Mouse (Mus musculus): ENCODE measurements around the gene Fezf1. TPM values are rescaled to one million over a fixed set of nuclear protein-coding genes. Genes with fewer than 3 reads are reported as not detected.

Gene Fezf1
- polyA plus RNA-seq, 1 experiment from 2014 or later = not detected

GRCm38 (mm10) chr6:23254644-23255043, 6.5 kb upstream of the Fezf1 start:
- Histone ChIP-seq H3K4me3 (replicated peaks) (no peak overlapping the region), H3K4me2 (replicated peaks) (no peak overlapping the region), H3K27me3 (replicated peaks) (peaks cover 76% of the 10 kb centered on the region), H3K9me3 (no peaks in the 10 kb centered on the region), H3K4me1 (replicated peaks) (no peaks in the 10 kb centered on the region), H3K36me3 (no peaks in the 10 kb centered on the region), H3K27ac (no peak overlapping the region), H3K9ac (no peak overlapping the region)
- 3% methylated on average over 11 of the region's 11 CpGs for WGBS
- no peak for ATAC-seq

DNA sequence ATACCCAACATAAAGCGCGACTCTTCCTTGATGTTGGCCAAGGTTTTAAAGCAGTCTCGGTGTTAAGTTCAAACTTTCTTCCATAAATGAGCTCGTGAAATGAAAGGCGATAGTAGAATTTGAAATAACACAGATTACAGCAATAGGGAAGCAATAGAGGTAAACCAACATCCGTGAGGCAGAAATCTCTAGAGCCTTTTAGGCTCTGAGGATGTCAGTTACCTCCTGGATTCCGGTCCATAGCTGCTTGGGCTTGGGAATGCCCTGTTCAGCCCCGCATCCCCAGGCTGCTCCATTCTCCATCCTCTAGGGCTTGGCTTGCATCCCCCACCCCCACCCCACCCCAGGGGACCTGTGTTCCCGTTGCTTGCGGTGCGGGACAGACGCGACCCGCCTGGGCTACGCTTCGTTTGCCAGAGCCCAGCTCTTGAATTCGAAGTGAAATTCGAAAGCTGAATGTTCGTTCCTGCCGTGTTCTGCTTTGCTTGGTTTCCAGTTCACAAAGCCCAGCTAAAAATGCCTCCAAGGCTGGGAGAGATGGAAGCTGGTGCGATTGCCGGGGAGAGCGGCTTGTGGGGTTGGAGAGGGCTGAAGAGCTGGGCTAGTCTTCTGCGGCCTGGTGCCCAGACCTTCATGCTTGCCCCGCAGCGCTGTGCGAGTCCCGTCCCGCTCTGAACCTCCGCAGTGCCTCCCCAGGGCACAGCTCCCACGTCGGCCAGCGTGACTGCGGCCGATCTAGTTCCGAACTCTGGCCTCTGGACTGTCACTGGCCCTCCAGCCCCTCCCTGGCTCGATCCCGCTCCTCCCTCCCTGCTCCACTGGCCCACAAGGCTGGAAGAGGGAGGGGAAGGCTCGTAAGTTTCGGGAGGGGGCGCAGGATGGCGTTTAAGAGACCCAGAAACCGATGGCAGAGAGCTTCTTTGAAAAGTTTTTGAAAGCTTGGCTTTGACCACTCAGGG, 5.5 kb upstream of the Fezf1 start:
- Histone ChIP-seq H3K27me3 (replicated peaks) (peaks cover 75% of the 10 kb centered on the region), H3K9me3 (no peaks in the 10 kb centered on the region), H3K4me1 (replicated peaks) (0 out of 2 replicates have a peak, but pooled peaks cover 4% of the 10 kb centered on the region), H3K9ac (no peak overlapping the region), H3K4me2 (replicated peaks) (no peak overlapping the region), H3K27ac (no peak overlapping the region), H3K36me3 (no peaks in the 10 kb centered on the region), H3K4me3 (replicated peaks) (no peak overlapping the region; the same call in 1 of the 2 replicates)
- 1% methylated on average over 43 of the region's 43 CpGs for WGBS
- 0 out of 2 replicates have a peak, but pooled peaks have one; percentile 37 for ATAC-seq

- 3% methylated on average over 20 of the region's 20 CpGs for WGBS
- H3K4me1 ChIP-seq (replicated peaks) = peaks cover 9% of the 10 kb centered on the region; the same call in 1 of the 2 replicates
These were observed 4.3 kb upstream of the Fezf1 start for GRCm38 (mm10) chr6:23252196-23253135.

GRCm38 (mm10) chr6:23251431-23251830, 3.3 kb upstream of the Fezf1 start:
- H3K4me1 ChIP-seq (replicated peaks) = peaks cover 11% of the 10 kb centered on the region; the same call in 1 of the 2 replicates
- no peak for ATAC-seq
- no peak overlapping the region for H3K4me3 ChIP-seq (replicated peaks)
- no peaks in the 10 kb centered on the region for H3K36me3 ChIP-seq
- H3K9ac ChIP-seq = no peak overlapping the region
- H3K9me3 ChIP-seq = no peaks in the 10 kb centered on the region
- WGBS = 4% methylated on average over 3 of the region's 3 CpGs
- H3K27me3 ChIP-seq (replicated peaks) = peaks cover 81% of the 10 kb centered on the region
- H3K4me2 ChIP-seq (replicated peaks) = no peak overlapping the region
- no peak overlapping the region for H3K27ac ChIP-seq

More at GRCm38 (mm10) chr6:23252196-23253135, 4.3 kb upstream of the Fezf1 start:
- H3K4me3 ChIP-seq (replicated peaks) = no peak overlapping the region
- no peak overlapping the region for H3K27ac ChIP-seq
- no peak overlapping the region for H3K4me2 ChIP-seq (replicated peaks)
- no peak for ATAC-seq
- no peaks in the 10 kb centered on the region for H3K36me3 ChIP-seq
- no peaks in the 10 kb centered on the region for H3K9me3 ChIP-seq
- peaks cover 75% of the 10 kb centered on the region for H3K27me3 ChIP-seq (replicated peaks)
- H3K9ac ChIP-seq = no peak overlapping the region

GRCm38 (mm10) chr6:23250288-23250955, 2.3 kb upstream of the Fezf1 start:
- no peak for ATAC-seq
- WGBS = 1% methylated on average over 22 of the region's 22 CpGs
- Histone ChIP-seq H3K9ac (no peak overlapping the region), H3K36me3 (no peaks in the 10 kb centered on the region), H3K4me1 (replicated peaks) (peaks cover 11% of the 10 kb centered on the region; the same call in 1 of the 2 replicates), H3K27me3 (replicated peaks) (peaks cover 83% of the 10 kb centered on the region), H3K4me2 (replicated peaks) (no peak overlapping the region), H3K4me3 (replicated peaks) (no peak overlapping the region), H3K27ac (no peak overlapping the region), H3K9me3 (no peaks in the 10 kb centered on the region)

DNA sequence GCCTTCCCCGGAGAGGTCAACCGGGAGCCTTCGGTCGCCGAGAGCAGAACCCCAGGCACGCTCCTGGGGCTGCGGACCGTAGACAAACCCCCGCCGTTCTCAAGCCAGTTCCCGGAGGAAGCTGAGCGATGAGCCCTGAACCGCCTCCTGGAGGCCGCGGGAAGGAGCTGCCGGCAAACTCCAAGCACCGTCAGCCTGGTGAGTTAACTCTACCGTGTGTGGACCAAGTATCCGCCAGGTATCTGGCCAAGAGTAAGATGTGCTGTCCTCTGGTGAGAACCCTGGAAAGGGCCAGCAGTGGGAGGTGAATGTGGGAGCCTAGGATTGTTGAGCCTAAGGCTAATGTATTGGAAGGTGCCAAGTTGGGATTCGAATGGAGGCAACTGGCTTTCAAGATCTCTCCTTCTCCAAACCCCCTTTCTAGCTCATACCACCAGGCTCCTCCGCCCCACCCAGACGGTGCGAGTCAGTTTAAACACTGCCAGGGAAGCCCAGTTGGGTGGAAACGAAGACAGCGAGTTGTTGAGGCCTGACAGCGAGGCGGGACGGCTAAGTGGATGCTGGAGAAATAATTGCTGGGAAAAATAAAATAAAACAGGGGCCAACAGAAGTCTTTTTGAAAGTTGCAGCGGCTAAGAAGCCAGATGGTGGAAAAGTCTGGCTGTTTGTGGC, 1.6 kb upstream of the Fezf1 start:
- Histone ChIP-seq H3K27me3 (replicated peaks) (peaks cover 78% of the 10 kb centered on the region), H3K27ac (no peak overlapping the region), H3K36me3 (no peaks in the 10 kb centered on the region), H3K9me3 (no peaks in the 10 kb centered on the region), H3K9ac (no peak overlapping the region), H3K4me1 (replicated peaks) (peaks cover 11% of the 10 kb centered on the region; the same call in 1 of the 2 replicates), H3K4me3 (replicated peaks) (peak overlapping the region; percentile 31), H3K4me2 (replicated peaks) (peak overlapping the region; percentile 69)
- peak; percentile 34 for ATAC-seq
- 2% methylated on average over 29 of the region's 29 CpGs for WGBS

DNA sequence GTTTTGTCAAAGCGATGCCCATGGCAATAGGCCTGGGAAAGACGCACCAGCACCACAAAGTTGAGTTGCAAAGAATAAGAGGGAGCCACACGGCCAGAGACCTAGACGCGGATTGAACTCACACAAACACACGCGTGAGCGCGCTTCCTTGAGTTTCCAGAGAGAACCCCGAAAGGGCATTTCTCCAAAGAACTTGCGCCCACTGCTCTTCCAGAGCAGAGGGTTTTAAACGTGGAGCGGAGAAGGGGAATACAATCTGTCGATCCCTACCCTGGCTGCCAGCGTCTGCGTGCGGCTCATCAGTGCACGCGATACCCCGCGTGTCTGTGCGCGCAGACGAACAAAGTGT, 865 bp upstream of the Fezf1 start:
- H3K4me1 ChIP-seq (replicated peaks) = peaks cover 11% of the 10 kb centered on the region; the same call in 1 of the 2 replicates
- WGBS = 1% methylated on average over 24 of the region's 24 CpGs
- peak overlapping the region; percentile 69 for H3K4me2 ChIP-seq (replicated peaks)
- no peaks in the 10 kb centered on the region for H3K36me3 ChIP-seq
- no peak overlapping the region for H3K9ac ChIP-seq
- H3K27ac ChIP-seq = no peak overlapping the region
- peaks cover 80% of the 10 kb centered on the region for H3K27me3 ChIP-seq (replicated peaks)
- peak overlapping the region; percentile 31; the same call in 1 of the 2 replicates for H3K4me3 ChIP-seq (replicated peaks)
- H3K9me3 ChIP-seq = no peaks in the 10 kb centered on the region
- 0 out of 2 replicates have a peak, but pooled peaks have one; percentile 21 for ATAC-seq

GRCm38 (mm10) chr6:23247512-23248312, 450 bp downstream of the Fezf1 start:
- no peaks in the 10 kb centered on the region for H3K36me3 ChIP-seq
- H3K4me3 ChIP-seq (replicated peaks) = no peak overlapping the region
- H3K9ac ChIP-seq = no peak overlapping the region
- H3K9me3 ChIP-seq = no peaks in the 10 kb centered on the region
- H3K4me1 ChIP-seq (replicated peaks) = peaks cover 11% of the 10 kb centered on the region; the same call in 1 of the 2 replicates
- WGBS = under 1% methylated on average over 61 of the region's 61 CpGs
- ATAC-seq = peak; percentile 46; the same call in 1 of the 2 replicates
- no peak overlapping the region for H3K27ac ChIP-seq
- H3K4me2 ChIP-seq (replicated peaks) = peak overlapping the region; percentile 34
- H3K27me3 ChIP-seq (replicated peaks) = peaks cover 78% of the 10 kb centered on the region

DNA sequence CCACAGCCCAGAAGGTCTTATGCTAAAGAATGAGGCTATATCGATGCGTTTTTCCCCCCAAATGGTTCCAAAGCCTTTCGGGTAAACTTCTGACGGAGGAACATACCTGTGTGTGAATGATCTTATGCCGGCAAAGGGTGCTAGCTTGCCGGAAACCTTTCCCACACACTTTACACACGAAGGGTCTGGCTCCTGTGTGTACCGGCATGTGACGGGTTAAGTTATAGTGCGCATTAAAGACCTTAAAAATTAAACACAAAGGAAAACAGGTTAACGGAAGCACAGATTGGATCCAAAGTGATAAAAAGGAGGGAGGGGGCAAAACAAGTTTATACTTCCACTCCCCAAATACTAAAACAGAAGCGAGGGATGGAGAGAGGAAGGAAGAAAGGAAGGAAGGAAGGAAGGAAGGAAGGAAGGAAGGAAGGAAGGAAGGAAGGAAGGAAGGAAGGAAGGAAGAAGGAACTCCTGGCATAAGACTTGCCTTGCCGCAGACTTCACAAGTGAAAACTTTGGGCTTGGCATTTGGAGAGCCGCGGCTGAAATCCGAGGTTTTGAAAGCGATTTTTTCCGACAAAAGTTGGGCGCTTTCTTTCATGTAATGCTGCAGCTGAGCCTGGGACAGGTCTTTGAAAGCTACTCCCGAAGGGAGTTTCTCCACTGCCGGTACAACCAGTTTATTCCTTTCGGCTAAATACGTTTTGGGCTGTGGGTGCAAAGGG, 1.2 kb downstream of the Fezf1 start:
- peaks cover 11% of the 10 kb centered on the region; the same call in 1 of the 2 replicates for H3K4me1 ChIP-seq (replicated peaks)
- no peak overlapping the region for H3K27ac ChIP-seq
- H3K4me3 ChIP-seq (replicated peaks) = no peak overlapping the region
- peak overlapping the region; percentile 34; the same call in 1 of the 2 replicates for H3K4me2 ChIP-seq (replicated peaks)
- no peaks in the 10 kb centered on the region for H3K9me3 ChIP-seq
- H3K36me3 ChIP-seq = no peaks in the 10 kb centered on the region
- H3K9ac ChIP-seq = no peak overlapping the region
- H3K27me3 ChIP-seq (replicated peaks) = peaks cover 78% of the 10 kb centered on the region
- 2% methylated on average over 23 of the region's 23 CpGs for WGBS
- ATAC-seq = no peak

DNA sequence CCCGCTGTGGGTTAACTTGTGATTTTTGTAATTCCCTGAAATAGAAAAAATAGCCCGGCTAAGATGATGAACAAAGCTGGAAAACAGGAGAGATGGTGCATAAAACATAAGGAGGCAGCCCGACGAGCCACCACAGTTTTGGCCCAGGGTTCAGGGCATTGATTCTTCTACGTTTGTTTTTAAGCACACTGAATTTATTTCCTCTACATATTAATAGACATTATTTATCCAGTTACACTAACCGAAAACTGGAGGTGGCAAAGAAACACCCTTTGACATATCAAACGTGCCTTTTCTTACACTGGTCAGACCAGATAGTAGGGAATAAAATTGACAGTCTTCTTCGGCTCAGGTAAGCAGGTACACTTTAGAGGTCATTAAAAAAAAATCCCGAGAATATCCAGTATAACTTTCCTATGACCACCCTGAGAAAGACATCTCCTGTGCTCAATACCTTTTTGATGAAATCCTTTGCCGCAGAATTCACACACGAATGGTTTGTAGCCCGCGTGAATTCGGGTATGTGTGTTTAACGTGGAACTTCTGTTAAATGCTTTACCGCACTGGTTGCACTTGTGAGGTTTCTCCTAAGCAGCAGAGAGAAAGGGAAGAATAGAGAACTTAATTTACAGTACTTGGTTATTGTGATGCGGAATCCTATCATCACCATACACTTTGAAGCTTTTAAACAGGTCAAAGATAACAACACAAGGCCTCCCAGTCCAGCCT, 1.9 kb downstream of the Fezf1 start:
- Histone ChIP-seq H3K4me2 (replicated peaks) (no peak overlapping the region), H3K9ac (no peak overlapping the region), H3K4me3 (replicated peaks) (no peak overlapping the region), H3K9me3 (no peaks in the 10 kb centered on the region), H3K27me3 (replicated peaks) (peaks cover 80% of the 10 kb centered on the region), H3K27ac (no peak overlapping the region), H3K4me1 (replicated peaks) (peaks cover 11% of the 10 kb centered on the region; the same call in 1 of the 2 replicates), H3K36me3 (no peaks in the 10 kb centered on the region)
- 5% methylated on average over 17 of the region's 17 CpGs for WGBS
- no peak for ATAC-seq

All from intestine, embryonic 15.5 days (tissue).